ENCODE assay signal across 15 mouse cellular contexts in the genomic region with DNA sequence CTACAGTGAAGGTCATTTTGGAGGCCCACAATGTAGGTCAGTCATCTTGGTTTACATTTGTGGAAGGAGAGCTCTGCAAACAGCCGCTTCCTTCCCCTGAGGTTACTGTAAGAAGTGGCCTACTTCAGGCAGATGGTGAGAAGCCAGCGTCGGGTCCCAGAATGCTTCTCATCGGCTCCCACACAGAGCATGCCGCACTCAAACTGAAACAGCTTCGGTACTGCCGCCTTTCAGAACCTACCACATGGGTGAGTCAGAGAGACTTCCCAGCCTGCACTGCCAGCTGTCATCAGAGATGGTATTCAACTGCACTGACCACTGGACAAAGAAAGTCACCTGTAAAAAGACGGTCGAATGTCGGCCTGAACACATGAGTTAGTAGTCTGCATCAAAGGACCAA. TPM values are rescaled to one million over a fixed set of nuclear protein-coding genes. Genes with fewer than 3 reads are reported as not detected.
DNase-seq lines count a peak whose midpoint lies in the region; ATAC-seq and TF ChIP-seq lines count a peak whose summit lies in the region.
"Had no signal": no experiment of that assay in that cellular context is flagged by ENCODE, and none has a peak within 500 bp of the region (broad histone marks: within the 10 kb centered on the region; RNA-seq: fewer than 3 reads in every experiment).

No protein-coding gene starts in this region.

- intact Hi-C loops in left cerebral cortex, postnatal 10 days (cut with DNase I): no loop called here

- TF ChIP-seq EP300 in stomach, postnatal 0 days (optimal IDR thresholded peaks at IDR 0.05): no peak

- H3K36me3 ChIP-seq in stomach, postnatal 0 days (ENCODE audit: control insufficient read depth, insufficient read depth, low read length): no peaks in the 10 kb centered on the region
- H3K36me3 ChIP-seq in forebrain, postnatal 0 days (ENCODE audit: insufficient read depth): no peaks in the 10 kb centered on the region
- H3K36me3 ChIP-seq: embryonic facial prominence, embryonic 10.5 days; forebrain, embryonic 12.5 days; heart, embryonic 13.5 days; limb, embryonic 10.5 days; lung, embryonic 15.5 days had no signal

- no peak for DNase-seq in cerebellum, postnatal 25 days
- peak; percentile 25 for DNase-seq in R1 (ENCODE audit: low read depth, low spot score)
- DNase-seq in layer of hippocampus, adult 11-12 months (ENCODE audit: low spot score): peak; percentile 30
- peak; percentile 1 to 28 for DNase-seq in left cerebral cortex, postnatal 10 days (ENCODE audit: extremely low spot score in 1 of 2, low spot score in 2 of 2)
- DNase-seq in stomach, postnatal 0 days (ENCODE audit: low spot score): no peak
- DNase-seq in forebrain, postnatal 0 days: no peak

- no peak overlapping the region for H3K9ac ChIP-seq in stomach, postnatal 0 days (ENCODE audit: low read length)
- H3K9ac ChIP-seq in forebrain, postnatal 0 days: no peak overlapping the region
- H3K9ac ChIP-seq: forebrain, embryonic 12.5 days; heart, embryonic 13.5 days; lung, embryonic 15.5 days had no signal

- H3K9me3 ChIP-seq in stomach, postnatal 0 days (ENCODE audit: control insufficient read depth, low read length): no peaks in the 10 kb centered on the region
- H3K9me3 ChIP-seq in forebrain, postnatal 0 days (ENCODE audit: low read length): no peaks in the 10 kb centered on the region
- H3K9me3 ChIP-seq: embryonic facial prominence, embryonic 10.5 days; forebrain, embryonic 12.5 days; heart, embryonic 13.5 days; limb, embryonic 10.5 days; lung, embryonic 15.5 days had no signal

- H3K27me3 ChIP-seq in stomach, postnatal 0 days (ENCODE audit: control insufficient read depth, insufficient read depth, low read length): no peaks in the 10 kb centered on the region
- H3K27me3 ChIP-seq in forebrain, postnatal 0 days (ENCODE audit: insufficient read depth, low read length): no peaks in the 10 kb centered on the region
- H3K27me3 ChIP-seq: forebrain, embryonic 12.5 days; heart, embryonic 13.5 days; lung, embryonic 15.5 days had no signal

- TF ChIP-seq CTCF in stomach, postnatal 0 days (IDR thresholded peaks at IDR 0.05; ENCODE audit: low read depth): no peak
- no peak for TF ChIP-seq CTCF in forebrain, postnatal 0 days (IDR thresholded peaks at IDR 0.05; ENCODE audit: low read depth)

- 77% methylated on average over 10 of the region's 10 CpGs for WGBS in stomach, postnatal 0 days
- WGBS in forebrain, postnatal 0 days: 91% methylated on average over 10 of the region's 10 CpGs

- no peak overlapping the region for H3K27ac ChIP-seq in stomach, postnatal 0 days (replicated peaks)
- no peak overlapping the region for H3K27ac ChIP-seq in forebrain, postnatal 0 days (ENCODE audit: low read depth, low read length)
- H3K27ac ChIP-seq: embryonic facial prominence, embryonic 10.5 days; forebrain, embryonic 12.5 days; heart, embryonic 13.5 days; limb, embryonic 10.5 days; lung, embryonic 15.5 days had no signal

- no peaks in the 10 kb centered on the region for H3K4me1 ChIP-seq in stomach, postnatal 0 days (replicated peaks; ENCODE audit: control insufficient read depth, insufficient read depth)
- H3K4me1 ChIP-seq in forebrain, postnatal 0 days (ENCODE audit: insufficient read depth): no peaks in the 10 kb centered on the region
- H3K4me1 ChIP-seq: embryonic facial prominence, embryonic 10.5 days; forebrain, embryonic 12.5 days; heart, embryonic 13.5 days; limb, embryonic 10.5 days; lung, embryonic 15.5 days had no signal

- ATAC-seq in cerebellum, adult (ENCODE audit: insufficient number of reproducible peaks, low FRiP score, low TSS enrichment): 0 out of 2 replicates have a peak, but pooled peaks have one; percentile 23
- no peak for ATAC-seq in granulocyte monocyte progenitor cell, adult 5-6 weeks (replicated peaks; ENCODE audit: poor library complexity, severe bottlenecking)
- ATAC-seq in stomach, postnatal 0 days (ENCODE audit: low FRiP score, low TSS enrichment): no peak
- ATAC-seq in forebrain, postnatal 0 days: no peak
- ATAC-seq: midbrain, embryonic 16.5 days had no signal

- no peak overlapping the region for H3K4me3 ChIP-seq in stomach, postnatal 0 days (ENCODE audit: low read depth, low read length)
- H3K4me3 ChIP-seq in forebrain, postnatal 0 days (ENCODE audit: low read depth, low read length): no peak overlapping the region
- H3K4me3 ChIP-seq: embryonic facial prominence, embryonic 10.5 days; forebrain, embryonic 12.5 days; heart, embryonic 13.5 days; limb, embryonic 10.5 days; lung, embryonic 15.5 days had no signal

- no peak overlapping the region for H3K4me2 ChIP-seq in stomach, postnatal 0 days (replicated peaks; ENCODE audit: low read depth)
- no peak overlapping the region for H3K4me2 ChIP-seq in forebrain, postnatal 0 days (ENCODE audit: low read depth)
- H3K4me2 ChIP-seq: forebrain, embryonic 12.5 days; heart, embryonic 13.5 days; lung, embryonic 15.5 days had no signal

RNA-seq across cellular contexts. Expression of gene Il17a, which starts 29.1 kb away (rescaled TPM):
- total RNA-seq in left cerebral cortex, postnatal 10 days (2021): not detected
- total RNA-seq in granulocyte monocyte progenitor cell, adult 5-6 weeks (2014; fragmentation: Nextera tagmentation): not detected in 2 replicates
- not detected in 2 replicates for total RNA-seq in granulocyte monocyte progenitor cell, adult 5-6 weeks (2017)
- polyA plus RNA-seq in stomach, postnatal 0 days (2015; fragmentation: Nextera tagmentation; extraction: Ambion mirVana): not detected in 2 replicates
- not detected in 2 replicates for total RNA-seq in forebrain, postnatal 0 days (2014; rRNA removed)
- polyA plus RNA-seq in forebrain, postnatal 0 days (2015; fragmentation: Nextera tagmentation; extraction: Ambion mirVana): not detected in 2 replicates
- polyA plus RNA-seq: embryonic facial prominence, embryonic 10.5 days; forebrain, embryonic 12.5 days; heart, embryonic 13.5 days; limb, embryonic 10.5 days; lung, embryonic 15.5 days; midbrain, embryonic 16.5 days had no signal

RNA-seq across cellular contexts. Expression of gene Il17f, which starts 30.6 kb away (rescaled TPM):
- not detected for total RNA-seq in left cerebral cortex, postnatal 10 days (2021)
- not detected in 2 replicates for total RNA-seq in granulocyte monocyte progenitor cell, adult 5-6 weeks (2014; fragmentation: Nextera tagmentation)
- total RNA-seq in granulocyte monocyte progenitor cell, adult 5-6 weeks (2017): not detected in 2 replicates
- polyA plus RNA-seq in stomach, postnatal 0 days (2015; fragmentation: Nextera tagmentation; extraction: Ambion mirVana): 0.15 TPM in 1 of 2 replicates, not detected in the other
- not detected in 2 replicates for total RNA-seq in forebrain, postnatal 0 days (2014; rRNA removed)
- polyA plus RNA-seq in forebrain, postnatal 0 days (2015; fragmentation: Nextera tagmentation; extraction: Ambion mirVana): not detected in 2 replicates
- total RNA-seq: neutrophil, adult 5-6 weeks had no signal
- polyA plus RNA-seq: heart, embryonic 13.5 days; limb, embryonic 10.5 days; lung, embryonic 15.5 days; midbrain, embryonic 16.5 days had no signal

Comparison
In these comparisons a context has a peak if more than half of its experiments do, and no peak if none do; other contexts are left out.
1. DNase-seq: peak in R1 (single experiment), layer of hippocampus, adult 11-12 months (single experiment) and left cerebral cortex, postnatal 10 days (2 of 2); none in cerebellum, postnatal 25 days (0 of 2), stomach, postnatal 0 days (single experiment) and forebrain, postnatal 0 days (single experiment).